Mouse (Mus musculus) embryonic facial prominence, embryonic 14.5 days (tissue): ENCODE measurements at regions not wholly inside any gene's neighbourhood (a gene's known extent, or its start where the extent isn't known, plus 50 kb on each side); places are given as distances from the start of the nearest gene placed in this dataset.
A peak's percentile ranks its signal among the peaks of the same experiment; 100 is the strongest.

ENCODE experiments used
- ATAC-seq: fragments of 200-750 bp; cut with Nextera tagmentation; 2 replicates; pipeline ENCODE4 v1.8.0; 2017; ENCODE audit warnings: low read depth, moderate number of reproducible peaks, moderate TSS enrichment
- DNase-seq: peaks from one replicate; pipeline ENCODE4 v3.0.0-alpha.2; 2015; ENCODE audit warnings: low spot score
- H3K27ac ChIP-seq: fragments of 300-500 bp; sonication (generic); replicated peaks from 2 replicates; pipeline ENCODE4 v1.5.1; 2014; ENCODE audit warnings: low read depth, mild to moderate bottlenecking, low read length, moderate library complexity
- H3K27me3 ChIP-seq: fragments of 300-500 bp; sonication (generic); replicated peaks from 2 replicates; pipeline ENCODE4 v1.6.1; 2014; ENCODE audit warnings: low read length; ENCODE audit not compliant: control insufficient read depth, insufficient read depth
- H3K36me3 ChIP-seq: fragments of 300-500 bp; sonication (generic); 2 replicates; pipeline ENCODE4 v1.6.1; 2014; ENCODE audit warnings: low read length, mixed read lengths; ENCODE audit not compliant: control insufficient read depth, insufficient read depth
- H3K4me1 ChIP-seq: fragments of 300-500 bp; sonication (generic); 2 replicates; pipeline ENCODE4 v1.6.1; 2014; ENCODE audit warnings: antibody characterized with exemption, low read length; ENCODE audit not compliant: control insufficient read depth, insufficient read depth
- H3K4me2 ChIP-seq: fragments of 300-500 bp; sonication (generic); 2 replicates; pipeline ENCODE4 v1.6.1; 2014; ENCODE audit warnings: low read depth, mild to moderate bottlenecking, low read length, moderate library complexity, mixed read lengths
- H3K4me3 ChIP-seq: fragments of 300-500 bp; sonication (generic); 2 replicates; pipeline ENCODE4 v1.5.1; 2014; ENCODE audit warnings: low read depth, mild to moderate bottlenecking, low read length
- H3K9ac ChIP-seq: fragments of 300-500 bp; sonication (generic); 2 replicates; pipeline ENCODE4 v1.6.1; 2014; ENCODE audit warnings: low read depth, mild to moderate bottlenecking, low read length, moderate library complexity, mixed read lengths
- H3K9me3 ChIP-seq: fragments of 300-500 bp; sonication (generic); 2 replicates; pipeline ENCODE4 v1.6.1; 2016; ENCODE audit warnings: low read length; ENCODE audit not compliant: control insufficient read depth
- WGBS: fragments of 180-500 bp; shearing (Covaris S2); extraction: QIAGEN DNeasy Blood & Tissue Kit; methylation state at CpG from one replicate; pipeline ENCODE4 v1.1.7; 2014; 5-methylcytosine and 5-hydroxymethylcytosine counted together

DNA sequence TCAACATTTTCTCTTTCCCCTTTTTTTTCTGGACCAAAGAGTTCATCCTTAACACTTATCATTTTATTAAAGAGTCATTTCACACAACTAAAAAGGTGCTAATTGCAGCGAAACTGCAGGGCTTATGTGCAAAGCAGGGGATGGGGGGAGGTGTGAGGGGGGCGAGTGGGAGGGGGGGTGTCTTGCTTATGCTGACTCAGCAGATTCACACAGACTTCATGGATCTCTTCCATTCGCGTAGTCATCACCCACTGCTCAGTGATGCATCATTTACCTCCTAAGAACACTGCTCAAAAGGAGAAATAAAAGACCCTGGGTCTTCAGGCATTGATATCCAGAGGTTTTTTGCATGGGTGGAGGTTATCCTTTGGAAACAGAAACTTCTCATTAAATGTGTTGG lies 800.3 kb upstream of the Jmjd1c start:
- no peak overlapping the region for H3K4me2 ChIP-seq
- H3K9ac ChIP-seq: no peak overlapping the region
- 61% methylated on average over 4 of the region's 4 CpGs for WGBS
- no peaks in the 10 kb centered on the region for H3K27me3 ChIP-seq
- no peak overlapping the region for H3K27ac ChIP-seq
- ATAC-seq (no peak), DNase-seq (no peak)
- H3K9me3 ChIP-seq: no peaks in the 10 kb centered on the region
- no peaks in the 10 kb centered on the region for H3K36me3 ChIP-seq
- H3K4me3 ChIP-seq: no peak overlapping the region
- no peaks in the 10 kb centered on the region for H3K4me1 ChIP-seq

DNA sequence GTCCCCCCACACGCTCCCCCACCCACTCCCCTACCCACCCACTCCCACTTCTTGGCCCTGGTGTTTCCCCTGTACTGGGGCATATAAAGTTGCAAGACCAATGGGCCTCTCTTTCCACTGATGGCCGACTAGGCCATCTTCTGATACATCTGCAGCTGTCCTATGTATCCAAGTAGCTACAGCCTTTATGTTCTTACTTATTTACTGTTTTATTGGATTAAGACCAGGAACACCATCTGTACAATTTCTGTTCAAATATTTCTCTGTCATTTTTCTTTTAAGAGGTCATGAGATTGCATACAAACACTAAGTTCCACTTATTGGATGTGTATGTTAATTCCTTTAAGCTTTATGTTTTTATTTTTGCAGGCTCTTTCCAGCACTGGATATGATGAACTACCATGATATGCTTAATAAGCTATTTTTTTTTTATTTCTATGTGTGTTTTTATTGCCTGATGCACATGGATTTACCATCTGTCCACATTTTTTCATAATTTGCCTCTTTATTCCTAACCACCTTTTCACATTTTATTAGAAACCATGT lies 792.6 kb upstream of the Jmjd1c start:
- H3K4me1 ChIP-seq: no peaks in the 10 kb centered on the region
- H3K27ac ChIP-seq: no peak overlapping the region
- DNase-seq (no peak), ATAC-seq (no peak)
- no peaks in the 10 kb centered on the region for H3K27me3 ChIP-seq
- H3K9ac ChIP-seq: no peak overlapping the region
- H3K4me3 ChIP-seq: no peak overlapping the region
- no peaks in the 10 kb centered on the region for H3K36me3 ChIP-seq
- H3K4me2 ChIP-seq: no peak overlapping the region
- WGBS: 64% methylated on average over 2 of the region's 2 CpGs
- H3K9me3 ChIP-seq: no peaks in the 10 kb centered on the region

DNA sequence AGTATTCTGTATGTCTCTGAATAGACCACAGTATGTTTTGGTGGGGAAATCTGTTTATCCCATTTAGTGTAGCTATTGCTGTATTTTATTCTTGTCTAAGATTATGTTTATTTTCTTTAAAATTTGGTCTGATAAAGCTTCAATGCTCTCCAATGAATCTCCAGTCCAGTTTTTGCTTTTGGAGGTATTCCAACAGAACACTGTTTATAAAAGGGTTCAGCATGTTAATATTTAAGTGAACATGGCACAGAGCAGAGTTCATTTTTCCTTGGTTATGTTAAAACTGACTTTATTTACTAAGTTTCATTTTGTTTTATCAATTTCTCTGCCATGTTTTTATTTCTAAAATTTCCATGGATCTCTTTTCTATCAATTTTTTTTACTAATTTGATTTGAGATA lies 791.0 kb upstream of the Jmjd1c start:
- Histone ChIP-seq H3K4me3 (no peak overlapping the region), H3K4me1 (no peaks in the 10 kb centered on the region), H3K4me2 (no peak overlapping the region), H3K27ac (no peak overlapping the region), H3K9me3 (no peaks in the 10 kb centered on the region), H3K36me3 (no peaks in the 10 kb centered on the region), H3K27me3 (no peaks in the 10 kb centered on the region), H3K9ac (no peak overlapping the region)
- DNase-seq (no peak), ATAC-seq (no peak)

DNA sequence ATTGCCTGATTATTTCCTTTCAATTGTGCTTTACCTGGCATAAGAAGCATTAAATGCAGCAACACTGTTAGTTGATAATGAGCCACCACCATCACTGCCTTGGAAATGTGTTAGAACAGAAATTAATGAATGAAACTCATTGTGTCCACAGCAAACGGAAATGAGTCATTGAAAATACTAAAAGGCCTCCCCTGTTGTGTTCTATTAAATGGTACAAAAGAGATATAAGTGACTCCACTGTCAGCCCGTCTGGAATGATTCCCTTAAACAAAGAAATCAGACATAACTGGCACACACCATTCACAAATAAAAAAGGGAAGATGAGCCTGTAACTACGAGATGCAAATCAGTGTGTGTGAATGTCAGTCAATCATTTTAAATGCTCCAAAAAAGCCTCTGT lies 764.8 kb upstream of the Jmjd1c start:
- H3K9ac ChIP-seq: no peak overlapping the region
- no peak overlapping the region for H3K4me3 ChIP-seq
- H3K36me3 ChIP-seq: no peaks in the 10 kb centered on the region
- H3K4me1 ChIP-seq: no peaks in the 10 kb centered on the region
- WGBS: 52% methylated on average over 3 of the region's 3 CpGs
- no peak overlapping the region for H3K4me2 ChIP-seq
- no peak for DNase-seq
- no peaks in the 10 kb centered on the region for H3K9me3 ChIP-seq
- no peak overlapping the region for H3K27ac ChIP-seq
- no peaks in the 10 kb centered on the region for H3K27me3 ChIP-seq
- ATAC-seq: no peak

DNA sequence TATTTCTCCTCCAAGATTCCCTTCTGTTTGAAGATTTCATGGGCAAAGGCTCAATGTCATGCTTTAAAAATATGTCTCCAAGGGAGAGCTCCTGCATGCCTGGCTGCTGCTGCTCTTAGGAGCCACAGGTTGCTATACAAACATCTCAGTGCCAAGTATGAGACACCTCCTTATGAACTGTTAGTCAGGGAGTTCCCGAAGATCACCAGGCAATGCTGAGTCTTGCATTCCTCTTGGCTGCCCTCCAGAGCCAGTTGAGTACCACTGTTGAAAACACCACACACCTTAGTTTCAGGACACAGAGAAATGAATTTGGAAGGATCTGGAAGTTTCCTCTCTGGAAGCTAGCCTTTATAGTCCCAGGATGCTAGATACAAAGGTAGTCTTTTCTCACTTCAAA lies 757.9 kb upstream of the Jmjd1c start:
- ATAC-seq (no peak), DNase-seq (no peak)
- Histone ChIP-seq H3K27ac (no peak overlapping the region), H3K4me1 (no peaks in the 10 kb centered on the region), H3K36me3 (no peaks in the 10 kb centered on the region), H3K9me3 (no peaks in the 10 kb centered on the region), H3K27me3 (no peaks in the 10 kb centered on the region), H3K4me3 (no peak overlapping the region), H3K9ac (no peak overlapping the region), H3K4me2 (no peak overlapping the region)
- 58% methylated on average over 1 of the region's 1 CpGs for WGBS

DNA sequence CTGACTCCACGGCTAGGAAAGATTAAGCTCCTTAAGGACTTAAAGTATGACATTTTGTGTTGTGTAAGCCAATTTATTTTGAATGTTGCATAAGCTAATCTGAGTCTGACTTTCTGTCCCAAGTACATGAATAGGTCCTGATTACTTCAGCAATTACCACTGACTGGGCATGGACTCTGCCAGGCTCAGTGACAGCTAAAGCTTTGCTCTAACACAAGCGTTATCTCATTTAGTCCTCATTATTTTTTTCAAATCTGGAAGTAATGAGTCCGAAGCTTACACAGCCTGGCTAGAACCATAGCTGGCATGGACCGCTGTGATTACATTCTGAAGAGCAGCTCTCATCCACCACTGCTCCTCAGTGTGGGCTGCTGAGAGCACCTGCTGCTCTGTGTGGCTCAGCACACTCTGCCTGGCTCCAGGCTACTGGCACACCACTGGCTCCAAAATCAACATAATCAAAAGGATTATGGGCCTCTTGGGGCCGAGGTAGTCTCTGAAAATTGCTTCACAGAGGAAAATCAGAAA lies 753.0 kb upstream of the Jmjd1c start:
- no peaks in the 10 kb centered on the region for H3K36me3 ChIP-seq
- no peaks in the 10 kb centered on the region for H3K9me3 ChIP-seq
- ATAC-seq: no peak
- no peak for DNase-seq
- H3K4me1 ChIP-seq: no peaks in the 10 kb centered on the region
- H3K9ac ChIP-seq: no peak overlapping the region
- 67% methylated on average over 5 of the region's 5 CpGs for WGBS
- no peak overlapping the region for H3K4me2 ChIP-seq
- no peak overlapping the region for H3K27ac ChIP-seq
- no peak overlapping the region for H3K4me3 ChIP-seq
- no peaks in the 10 kb centered on the region for H3K27me3 ChIP-seq

DNA sequence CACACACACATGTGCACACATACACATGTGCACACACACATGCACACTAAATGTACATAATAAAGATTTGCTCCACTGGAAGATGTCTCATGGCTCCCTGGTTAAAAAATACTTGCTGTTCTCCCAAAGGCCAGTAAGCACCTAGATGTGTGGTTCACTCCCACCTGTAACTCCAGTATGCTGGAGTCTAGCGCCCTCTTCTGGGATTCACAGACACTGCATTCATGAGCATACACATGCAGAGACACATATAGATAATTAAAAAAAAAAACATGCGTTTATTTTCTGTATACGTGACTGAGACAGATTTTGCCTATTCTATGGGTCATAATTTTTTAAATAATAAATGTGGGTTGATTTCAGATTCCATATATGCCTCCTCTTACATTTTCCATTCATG lies 747.5 kb upstream of the Jmjd1c start:
- no peak overlapping the region for H3K9ac ChIP-seq
- H3K27ac ChIP-seq: no peak overlapping the region
- no peaks in the 10 kb centered on the region for H3K4me1 ChIP-seq
- WGBS: 62% methylated on average over 3 of the region's 3 CpGs
- H3K27me3 ChIP-seq: no peaks in the 10 kb centered on the region
- no peak overlapping the region for H3K4me3 ChIP-seq
- no peak for ATAC-seq
- no peak overlapping the region for H3K4me2 ChIP-seq
- H3K9me3 ChIP-seq: no peaks in the 10 kb centered on the region
- H3K36me3 ChIP-seq: no peaks in the 10 kb centered on the region
- DNase-seq: no peak

DNA sequence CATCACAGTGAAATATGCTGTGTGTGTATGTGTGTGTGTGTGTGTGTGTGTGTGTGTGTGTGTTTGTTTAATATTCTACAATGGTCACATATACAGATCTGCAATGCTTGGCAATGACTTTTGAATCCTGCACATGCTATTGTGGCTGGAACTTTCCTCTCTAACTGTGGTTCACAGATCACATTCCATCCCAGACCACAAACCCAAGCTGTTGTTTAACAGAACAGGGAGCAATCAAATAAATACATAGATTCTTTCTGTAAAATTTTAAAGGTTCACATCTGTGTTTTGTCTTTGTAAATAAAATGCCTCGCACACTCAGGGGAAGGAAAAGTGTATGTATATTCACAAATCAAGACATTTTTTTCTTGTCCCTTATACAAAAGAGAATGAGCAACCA lies 744.9 kb upstream of the Jmjd1c start:
- Histone ChIP-seq H3K27me3 (no peaks in the 10 kb centered on the region), H3K4me2 (no peak overlapping the region), H3K9ac (no peak overlapping the region), H3K27ac (no peak overlapping the region), H3K4me1 (no peaks in the 10 kb centered on the region), H3K9me3 (no peaks in the 10 kb centered on the region), H3K4me3 (no peak overlapping the region), H3K36me3 (no peaks in the 10 kb centered on the region)
- no peak for ATAC-seq
- peak; percentile 65 for DNase-seq
- WGBS: 40% methylated on average over 1 of the region's 1 CpGs

DNA sequence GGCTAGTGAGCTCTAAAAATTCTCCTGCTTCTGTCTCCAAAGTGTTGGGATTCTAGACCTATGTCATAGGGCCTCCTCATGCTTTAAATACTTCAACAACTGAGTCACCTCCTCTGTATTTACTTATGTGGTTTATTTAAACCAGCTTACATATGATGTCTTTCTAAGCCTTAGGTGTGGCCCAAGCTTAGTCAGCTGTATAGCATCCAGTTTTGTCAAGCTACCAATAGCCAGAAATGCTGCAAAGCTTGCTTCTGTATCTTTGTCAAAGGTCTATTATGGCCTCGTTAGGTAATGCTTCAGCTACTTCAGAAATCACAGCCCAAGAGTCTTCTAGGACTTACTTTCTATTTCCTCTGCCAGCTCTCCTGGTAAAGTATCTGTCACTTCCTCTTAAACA lies 741.9 kb upstream of the Jmjd1c start:
- ATAC-seq (no peak), DNase-seq (no peak)
- Histone ChIP-seq H3K9ac (no peak overlapping the region), H3K4me3 (no peak overlapping the region), H3K9me3 (no peaks in the 10 kb centered on the region), H3K4me1 (no peaks in the 10 kb centered on the region), H3K36me3 (no peaks in the 10 kb centered on the region), H3K27ac (no peak overlapping the region), H3K4me2 (no peak overlapping the region), H3K27me3 (no peaks in the 10 kb centered on the region)
- 70% methylated on average over 1 of the region's 1 CpGs for WGBS
